Mouse (Mus musculus) brain, adult 2 months (tissue): ENCODE measurements around the gene Xylt2.
"Not testable (repeated sequence)": the region's sequence is repeated elsewhere in the genome, so short reads cannot be mapped to it uniquely, and the experiment has no call there.

Experiments
- DNase-seq: peaks from one replicate; pipeline ENCODE4 v3.0.0; 2011; ENCODE audit warnings: low read depth, low spot score

Gene Xylt2

DNA sequence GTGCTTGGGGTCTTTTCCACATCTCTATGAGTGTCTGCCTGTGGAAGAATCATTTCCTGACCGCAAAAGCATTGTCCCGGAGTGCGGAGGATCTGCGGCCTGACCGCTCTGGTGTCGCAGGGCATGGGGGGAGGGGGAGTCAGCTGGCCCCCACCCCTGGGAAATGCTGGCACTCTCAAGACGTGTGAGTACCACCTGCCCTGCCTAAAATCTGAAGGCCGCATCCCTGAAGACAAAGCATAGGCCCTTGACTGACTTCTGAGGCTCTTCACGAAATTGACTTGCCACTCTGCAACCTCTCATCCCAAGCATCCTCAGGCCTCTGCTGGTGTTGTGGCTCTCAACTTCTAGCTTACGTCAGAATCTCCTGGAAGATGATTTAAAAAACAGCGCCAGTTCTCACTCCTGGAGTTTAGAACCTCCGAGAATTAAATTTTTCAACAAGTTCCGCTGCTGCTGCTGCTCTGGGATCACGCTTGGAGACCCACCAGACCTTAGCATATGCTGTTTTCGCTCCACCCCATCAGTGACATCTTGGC, 361 bp upstream of the Xylt2 start:
- DNase-seq = peak; percentile 68

DNA sequence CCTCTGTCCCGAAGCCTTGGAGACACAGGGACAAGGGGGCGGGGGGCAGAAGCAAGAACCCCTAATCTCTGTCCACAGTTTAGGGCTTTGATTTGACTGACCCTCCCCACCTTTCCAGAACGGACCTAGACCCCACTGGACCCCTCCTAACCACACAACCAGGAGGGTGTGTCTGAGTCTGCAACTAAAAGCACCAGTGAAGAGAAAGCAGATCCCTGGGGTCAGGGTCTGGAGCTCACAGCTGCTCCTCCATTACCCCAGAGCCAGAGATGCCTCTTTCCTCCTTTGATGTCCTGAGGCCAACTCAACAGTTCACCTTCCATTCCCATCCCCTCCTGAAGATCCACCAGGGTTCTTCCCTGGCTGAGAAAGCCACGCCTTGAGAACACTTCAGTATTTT, 1.0 kb downstream of the Xylt2 start:
- no peak for DNase-seq

DNA sequence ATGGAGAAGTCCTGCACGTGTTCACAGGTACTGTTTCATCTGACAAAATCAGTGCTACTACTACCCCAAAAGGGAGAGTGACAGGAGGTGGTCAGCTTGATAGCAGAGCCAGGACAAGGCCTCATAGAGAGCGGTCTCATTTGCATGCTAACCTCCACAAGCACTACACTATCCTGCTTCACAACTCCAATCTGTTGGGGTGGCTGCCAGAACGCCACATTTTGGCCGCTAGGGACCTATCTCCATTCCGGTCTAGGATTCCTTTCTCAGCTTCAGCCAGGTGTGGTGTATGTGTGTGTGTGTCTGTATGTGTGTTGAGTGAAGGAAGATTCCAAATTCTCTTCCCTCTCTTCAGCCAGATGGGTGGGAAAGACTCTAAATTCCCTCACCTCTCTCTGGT, 1.9 kb downstream of the Xylt2 start:
- peak; percentile 45 for DNase-seq

DNA sequence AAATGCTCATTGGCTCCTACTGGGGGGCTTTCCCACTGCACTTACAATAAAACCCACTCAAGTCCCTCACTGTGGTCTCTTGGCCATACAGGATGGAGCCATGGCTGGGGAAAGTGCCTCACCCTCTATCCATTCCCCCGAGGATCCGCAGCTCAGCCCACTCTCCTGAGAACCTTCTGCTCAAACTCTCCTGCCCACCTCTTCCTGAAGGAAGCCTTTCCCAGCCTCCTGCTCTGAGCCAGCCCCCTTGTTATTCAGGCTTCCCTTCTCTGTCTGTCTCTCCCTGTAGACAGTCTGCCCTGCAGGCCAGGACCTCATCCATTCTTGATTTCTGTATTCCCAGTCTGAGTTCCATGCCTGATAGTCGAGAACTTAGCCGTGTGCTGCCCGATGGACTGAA, 2.3 kb downstream of the Xylt2 start:
- DNase-seq = peak; percentile 63

DNA sequence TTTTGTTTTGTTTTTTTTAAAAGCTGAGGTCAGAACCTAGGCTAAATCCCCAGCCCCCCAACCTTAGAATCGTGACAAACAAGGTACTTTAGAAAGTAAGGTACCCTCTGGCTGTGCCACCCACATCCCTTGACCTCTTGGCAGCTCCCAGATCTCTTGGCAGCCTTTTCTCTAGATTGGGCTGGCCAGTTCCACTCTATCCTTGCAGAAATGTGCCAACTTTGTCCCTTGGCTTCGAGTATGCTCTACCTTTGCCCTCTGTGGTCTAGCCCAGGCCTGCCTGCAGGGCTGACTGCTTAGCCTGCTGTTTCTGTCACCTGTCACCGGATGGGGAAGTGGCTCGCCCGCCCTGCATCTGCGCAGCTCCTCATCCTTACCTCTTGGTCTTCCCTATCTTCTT, 12.0 kb downstream of the Xylt2 start:
- no peak for DNase-seq

DNA sequence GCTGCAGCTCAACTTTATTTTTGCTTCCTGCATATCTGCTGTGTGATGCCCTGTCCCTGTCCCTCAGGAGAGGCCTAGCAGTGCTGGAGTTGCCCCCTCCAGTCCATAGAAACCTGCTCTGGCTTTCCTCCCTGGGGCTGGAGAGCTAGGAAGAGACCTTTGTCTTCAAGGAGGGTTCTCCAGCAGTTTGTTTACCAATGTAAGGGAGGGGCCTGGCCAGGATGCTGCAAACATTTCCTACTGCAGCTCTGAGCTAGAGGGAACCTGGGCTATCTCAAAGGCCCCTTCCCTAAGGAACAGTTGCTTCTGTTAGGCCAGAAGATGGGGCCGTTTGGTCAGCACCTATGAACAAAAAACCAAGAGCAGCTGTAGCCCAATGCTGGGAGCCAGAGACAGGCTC, 16.0 kb downstream of the Xylt2 start:
- no peak for DNase-seq

DNA sequence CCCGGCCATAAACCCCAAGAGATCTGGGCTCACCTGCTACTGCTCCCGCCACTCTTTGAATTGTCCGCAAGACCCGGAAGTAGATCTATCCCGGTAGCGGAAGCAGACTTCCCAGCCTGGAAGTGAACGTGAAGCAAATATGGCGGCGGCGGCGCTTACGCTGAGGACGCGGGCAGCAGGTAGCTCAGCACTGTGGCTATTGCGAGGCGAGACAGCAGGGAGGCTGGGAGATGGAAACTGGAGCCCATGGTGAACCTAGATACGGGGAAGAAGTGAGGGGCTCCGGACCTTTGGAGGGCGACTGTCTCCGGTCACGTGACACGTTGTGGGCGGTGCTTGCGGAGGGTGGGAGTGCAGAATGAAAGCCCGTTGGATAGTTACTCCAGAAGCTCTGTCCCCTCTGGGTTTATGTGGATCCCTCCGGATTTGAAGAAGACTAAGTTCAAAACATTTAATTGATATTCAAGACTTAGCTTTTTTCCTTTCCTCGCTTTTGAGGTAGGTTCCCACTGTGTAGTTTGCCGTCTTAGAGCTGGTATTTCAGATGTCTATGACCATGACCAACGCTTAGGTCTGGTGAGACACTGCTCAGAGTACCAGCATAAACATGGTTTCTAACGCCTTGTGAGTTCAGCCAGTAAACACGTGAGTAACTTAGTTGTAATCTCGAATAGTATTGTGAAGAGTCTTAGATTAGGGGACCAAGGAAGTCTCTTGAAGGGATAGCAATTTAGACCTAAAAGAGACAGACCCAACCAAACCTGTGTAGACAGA, 23.5 kb downstream of the Xylt2 start, which contains the start of the genes Mrpl27 and Eme1:
Gene Mrpl27 (plus strand): TSS at position 105 of the 774 bp plus-strand sequence.
Gene Eme1 (minus strand): TSS at position 302 of the 774 bp plus-strand sequence.
- peak; percentile 90 for DNase-seq

DNA sequence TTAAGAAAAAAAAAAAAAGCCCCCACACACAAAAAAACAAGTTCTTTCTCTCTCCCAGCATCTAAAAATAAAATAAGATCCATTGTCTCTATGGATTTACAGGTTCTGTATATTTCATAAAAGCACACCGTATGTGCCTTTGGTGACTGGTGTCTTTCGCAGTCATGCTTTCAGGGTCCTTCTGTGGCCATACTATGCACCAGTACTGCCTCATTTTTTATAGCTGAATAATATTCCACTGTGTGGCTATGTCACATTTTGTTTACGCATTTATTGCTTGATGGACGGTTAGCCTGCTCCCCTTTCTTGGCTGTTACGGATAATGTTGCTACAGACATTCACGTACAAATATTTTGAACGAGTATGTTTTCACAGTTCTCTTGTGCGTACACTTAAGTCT, 24.3 kb downstream of the Xylt2 start:
- DNase-seq = no peak

DNA sequence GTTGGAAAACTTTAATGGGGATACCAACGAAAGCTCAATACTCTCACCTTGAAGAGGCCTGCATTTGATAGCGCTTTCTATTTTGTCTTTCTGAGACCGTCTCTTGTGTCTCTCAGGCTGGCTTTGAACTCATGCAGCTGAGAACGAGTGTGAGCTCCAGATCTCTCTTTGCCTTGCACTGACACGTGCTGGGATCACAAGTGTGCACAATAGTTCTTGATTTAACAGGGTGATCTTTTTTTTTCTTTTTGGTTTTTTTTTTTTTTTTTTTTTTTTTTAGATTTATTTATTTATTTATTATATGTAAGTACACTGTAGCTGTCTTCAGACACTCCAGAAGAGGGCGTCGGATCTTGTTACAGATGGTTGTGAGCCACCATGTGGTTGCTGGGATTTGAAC, 26.1 kb downstream of the Xylt2 start:
- not testable (repeated sequence) for DNase-seq

DNA sequence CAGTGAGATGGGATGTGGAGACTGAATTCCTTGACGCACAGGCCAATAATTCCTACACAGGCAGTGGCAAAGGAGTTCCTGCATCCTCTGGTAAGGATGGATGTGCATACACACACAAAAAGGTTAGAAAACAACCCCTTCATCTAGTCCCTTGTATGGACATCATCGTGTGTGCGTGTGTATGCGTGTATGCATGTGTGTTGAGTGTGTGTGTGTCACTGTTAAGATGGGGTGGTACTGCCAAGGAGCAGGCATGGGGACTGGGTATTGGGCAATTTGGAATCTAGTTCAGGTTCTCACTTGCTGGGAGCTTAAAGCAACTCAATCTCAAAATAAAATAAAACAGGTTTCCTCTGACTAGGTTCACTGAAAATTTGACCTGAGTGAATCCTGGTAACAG, 30.9 kb downstream of the Xylt2 start:
- DNase-seq = no peak

DNA sequence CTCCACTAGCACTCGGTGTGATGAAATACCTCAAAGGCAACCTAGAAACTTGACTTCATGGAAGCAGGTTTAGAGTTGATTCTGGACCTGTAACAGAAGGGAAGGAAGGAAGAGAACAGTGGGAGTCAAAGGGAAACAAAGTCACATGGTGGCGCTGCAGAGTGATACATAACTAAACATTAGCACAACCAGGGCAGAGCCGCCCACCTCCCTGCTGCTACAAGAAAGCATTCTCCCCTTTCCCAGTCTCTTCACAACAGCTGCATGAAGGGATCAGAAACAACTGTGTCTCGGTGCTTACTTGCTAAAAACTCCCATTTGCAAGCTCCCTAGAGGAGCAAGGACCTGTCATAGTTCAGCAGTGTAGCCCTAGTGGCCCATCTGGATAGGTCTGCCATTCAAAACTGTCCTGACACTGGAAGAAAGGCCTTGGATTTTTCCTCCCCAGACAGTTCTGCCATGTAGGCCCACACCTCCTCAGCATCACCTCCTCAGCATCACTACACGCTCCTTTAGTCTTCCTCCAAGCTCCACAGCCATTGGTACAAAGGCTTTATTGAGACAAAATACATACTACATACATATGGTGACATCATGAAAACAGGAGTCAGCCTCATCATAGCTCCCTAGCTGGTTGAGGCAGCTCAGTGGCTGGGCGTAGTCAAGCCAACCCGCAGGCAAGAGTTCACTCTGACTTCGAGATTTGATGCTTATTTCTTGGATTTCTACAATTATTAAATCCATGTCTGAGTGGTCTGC, 32.7 kb downstream of the Xylt2 start:
- DNase-seq = peak; percentile 70

DNA sequence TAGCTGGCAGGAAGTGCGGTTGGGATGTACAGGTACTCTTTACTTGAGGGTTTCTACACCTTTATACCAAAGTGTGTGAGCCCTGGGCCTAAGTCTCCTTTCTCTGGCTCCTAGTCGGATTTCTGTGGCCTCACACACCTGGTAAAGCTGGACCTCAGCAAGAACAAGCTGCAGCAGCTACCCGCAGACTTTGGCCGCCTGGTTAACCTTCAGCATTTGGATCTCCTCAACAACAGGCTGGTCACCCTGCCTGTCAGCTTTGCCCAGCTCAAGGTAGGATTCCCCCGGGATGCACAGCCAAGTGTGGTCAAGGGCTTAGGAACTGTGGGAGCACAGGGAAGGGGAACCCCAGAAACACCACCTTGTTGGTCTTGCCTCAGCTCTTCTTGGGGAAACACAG, 42.9 kb downstream of the Xylt2 start:
- no peak for DNase-seq

DNA sequence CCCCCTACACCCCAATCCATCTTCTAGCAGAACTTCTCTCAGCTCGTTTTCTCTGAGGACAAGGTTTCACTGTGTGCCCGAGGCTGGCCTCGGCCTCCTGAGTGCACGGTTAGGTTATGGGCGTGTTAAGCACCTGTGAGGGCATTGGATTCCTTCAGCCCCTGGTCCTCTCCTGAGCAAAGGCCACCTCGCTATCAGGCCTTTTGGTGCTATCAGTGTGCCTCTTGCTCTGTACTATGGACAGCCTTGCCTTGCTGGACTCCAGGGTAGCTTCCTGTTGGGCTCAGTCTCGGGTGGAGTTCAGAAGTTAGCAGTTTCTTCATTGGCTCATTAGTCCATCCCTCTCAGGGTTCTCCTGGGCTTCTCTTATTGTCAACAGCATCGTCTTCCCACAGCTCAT, 44.3 kb downstream of the Xylt2 start:
- DNase-seq = no peak

DNA sequence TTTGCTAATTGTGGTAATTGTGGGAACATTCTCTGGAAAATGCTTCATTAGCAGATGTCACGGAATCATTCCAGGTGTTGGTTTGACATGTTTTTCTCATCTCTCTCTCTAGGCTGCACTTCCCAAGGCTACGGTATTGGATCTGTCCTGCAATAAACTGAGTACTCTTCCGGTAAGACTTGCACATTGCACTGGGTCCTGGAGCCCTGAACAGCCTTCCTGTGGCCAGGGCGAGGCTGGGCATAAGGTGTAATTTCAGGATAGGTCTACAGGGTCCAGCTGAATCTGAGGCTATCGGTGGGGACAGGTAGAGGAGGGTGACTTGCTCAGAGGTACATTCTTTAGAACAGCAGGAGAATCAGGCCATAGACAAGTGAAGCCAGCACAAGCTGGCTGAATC, 45.3 kb downstream of the Xylt2 start:
- DNase-seq = no peak

DNA sequence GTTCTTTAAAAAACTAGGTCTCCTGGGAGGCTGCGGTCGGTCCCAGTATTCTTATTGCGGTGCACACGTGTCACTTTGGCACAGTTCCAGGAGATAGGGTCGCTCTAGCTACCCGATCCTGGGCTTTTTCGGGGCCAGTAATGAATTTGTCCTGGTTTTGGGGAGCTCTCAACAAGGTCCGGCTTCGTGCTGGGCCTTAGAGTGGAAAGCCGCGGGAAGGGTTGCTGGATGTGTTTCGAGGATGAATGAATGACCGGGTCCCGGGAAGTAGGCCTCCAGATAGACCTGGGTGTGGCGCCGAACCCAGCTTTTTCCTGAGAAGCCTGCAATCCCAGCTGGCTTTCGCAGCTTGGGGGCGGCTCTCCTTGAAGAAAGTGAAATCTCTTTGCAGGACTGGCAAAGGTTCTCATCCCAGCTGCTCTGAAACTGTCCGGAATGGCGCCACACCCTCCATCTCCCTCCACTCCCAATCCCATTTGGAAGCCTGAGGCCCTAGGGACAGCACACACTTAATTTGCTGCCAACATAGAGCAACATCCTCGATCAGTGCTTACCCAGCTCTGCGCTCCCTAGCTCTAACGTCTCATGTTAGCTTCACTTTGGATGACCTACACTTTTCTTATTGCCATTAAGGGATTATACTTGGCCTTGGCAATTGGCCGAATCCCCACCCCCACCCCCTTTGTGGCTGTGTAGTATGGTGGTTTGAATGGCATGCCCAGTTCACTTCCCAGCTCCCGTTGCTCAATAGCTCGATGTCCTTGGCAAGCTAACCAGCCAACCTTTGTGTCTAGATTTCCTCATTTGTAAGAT, 46.9 kb downstream of the Xylt2 start:
- DNase-seq = peak; percentile 22

DNA sequence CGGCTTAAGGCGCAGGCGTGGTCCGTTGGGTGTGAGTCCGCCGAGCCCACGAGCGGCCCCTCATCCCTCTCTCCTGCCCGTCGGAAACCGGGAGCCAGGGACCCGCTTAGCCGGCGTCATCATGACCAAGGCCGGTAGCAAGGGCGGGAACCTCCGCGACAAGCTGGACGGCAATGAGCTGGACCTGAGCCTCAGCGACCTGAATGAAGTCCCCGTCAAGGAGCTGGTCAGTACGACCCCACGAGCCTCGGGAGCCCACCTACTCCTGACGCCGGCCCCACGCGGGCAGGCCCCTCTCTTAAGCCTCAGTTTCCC, 47.5 kb downstream of the Xylt2 start:
- DNase-seq = no peak

DNA sequence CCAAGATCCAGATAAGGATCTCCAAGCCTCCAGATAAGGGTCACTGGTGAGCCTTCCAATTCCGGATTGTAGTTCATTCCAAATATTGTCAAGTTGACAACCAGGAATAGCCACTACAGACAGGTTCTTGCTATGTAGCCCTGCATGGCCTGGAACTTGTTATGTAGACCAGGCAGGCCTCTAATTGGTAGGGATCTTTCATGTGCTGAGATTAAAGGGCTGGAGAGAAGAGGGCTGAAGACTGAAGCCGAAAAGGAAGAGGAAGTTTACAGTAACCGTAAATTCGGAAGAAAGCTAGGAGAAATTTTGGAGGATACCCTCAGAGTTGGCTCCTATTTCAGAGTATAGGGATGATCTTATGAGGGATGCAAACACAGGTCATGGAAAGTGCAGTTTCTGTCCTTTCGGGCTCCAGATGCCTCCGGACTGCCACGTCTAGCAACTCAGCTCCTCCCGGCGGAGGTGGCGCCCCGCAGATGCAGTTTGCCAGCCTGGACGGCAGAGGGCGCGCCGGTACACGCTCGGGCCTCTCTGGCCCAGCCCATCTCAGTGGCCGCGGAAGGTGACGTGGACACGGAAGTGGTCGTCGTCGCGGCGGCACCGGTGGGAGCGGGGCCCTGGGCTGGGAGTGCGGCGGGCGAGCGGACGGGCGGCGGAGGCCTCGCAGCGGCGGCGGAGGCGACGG, 48.0 kb downstream of the Xylt2 start, which contains the start of gene Lrrc59:
Gene Lrrc59 (plus strand): TSS at position 569 of the 685 bp plus-strand sequence.
- peak; percentile 94 for DNase-seq

DNA sequence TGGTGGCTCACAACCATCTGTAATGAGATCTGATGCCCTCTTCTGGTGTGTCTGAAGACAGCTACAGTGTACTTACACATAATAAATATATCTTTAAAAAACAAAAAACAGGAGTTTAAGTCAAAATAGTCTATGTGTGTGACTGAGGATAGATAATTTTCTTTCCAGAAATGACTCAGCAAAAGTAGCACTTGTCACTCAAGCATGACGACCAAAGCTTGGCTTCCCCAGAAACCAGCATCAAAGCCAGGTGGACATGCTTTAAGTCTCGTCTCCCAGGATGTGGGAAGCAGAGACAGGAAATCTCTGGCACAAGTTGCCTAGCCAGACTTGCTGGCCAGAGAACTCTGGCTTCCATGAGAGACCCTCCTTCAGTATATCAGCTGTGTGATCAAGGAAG, 55.2 kb downstream of the Xylt2 start:
- no peak for DNase-seq

DNA sequence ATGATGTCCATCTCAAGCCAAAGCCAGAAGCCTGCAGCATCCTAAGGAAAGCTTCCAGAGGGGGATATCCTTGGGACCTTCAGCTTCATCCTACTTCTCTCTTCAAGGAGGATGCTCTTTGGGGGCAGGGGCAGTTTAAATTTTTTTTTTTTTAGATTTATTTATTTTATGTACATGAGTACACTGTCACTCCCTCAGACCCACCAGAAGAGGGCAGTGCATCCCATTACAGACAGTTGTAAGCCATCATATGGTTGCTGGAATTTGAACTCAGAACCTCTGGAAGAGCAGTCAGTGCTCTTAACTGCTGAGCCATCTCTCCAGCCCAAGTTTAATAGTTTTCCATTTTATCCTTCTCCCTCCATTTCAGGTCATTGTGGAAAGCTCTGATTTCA, 55.9 kb downstream of the Xylt2 start:
- DNase-seq = no peak

DNA sequence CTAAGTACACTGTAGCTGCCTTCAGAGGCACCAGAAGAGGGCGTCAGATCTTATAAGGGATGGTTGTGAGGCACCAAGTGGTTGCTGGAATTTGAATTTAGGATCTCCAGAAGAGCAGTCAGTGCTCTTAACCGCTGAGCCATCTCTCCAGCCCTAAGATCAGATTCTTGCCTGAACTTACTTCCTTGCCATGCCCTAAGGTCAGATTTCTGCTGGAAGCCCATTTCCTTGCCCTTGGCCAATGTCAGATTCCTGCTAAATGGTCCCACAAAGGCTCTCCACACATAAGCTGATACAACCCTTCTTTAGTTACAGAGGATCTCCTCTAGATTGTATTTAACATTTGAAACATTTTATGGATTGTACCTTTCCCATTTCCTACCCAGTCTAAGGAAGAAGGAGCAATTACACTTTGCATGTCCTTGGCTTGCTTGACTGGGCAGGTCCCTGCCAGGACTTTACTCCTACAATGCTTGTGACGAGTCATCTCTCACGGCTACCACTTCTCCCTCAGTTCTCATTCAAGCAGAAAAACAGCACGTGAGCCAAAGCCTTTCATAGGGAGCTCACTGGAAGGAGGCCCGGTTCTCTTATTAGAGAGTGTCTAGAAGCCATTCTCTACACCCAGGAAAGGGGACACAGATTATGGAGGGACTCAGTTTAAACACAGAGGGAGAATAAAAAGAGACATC, 56.4 kb downstream of the Xylt2 start:
- no peak for DNase-seq

DNA sequence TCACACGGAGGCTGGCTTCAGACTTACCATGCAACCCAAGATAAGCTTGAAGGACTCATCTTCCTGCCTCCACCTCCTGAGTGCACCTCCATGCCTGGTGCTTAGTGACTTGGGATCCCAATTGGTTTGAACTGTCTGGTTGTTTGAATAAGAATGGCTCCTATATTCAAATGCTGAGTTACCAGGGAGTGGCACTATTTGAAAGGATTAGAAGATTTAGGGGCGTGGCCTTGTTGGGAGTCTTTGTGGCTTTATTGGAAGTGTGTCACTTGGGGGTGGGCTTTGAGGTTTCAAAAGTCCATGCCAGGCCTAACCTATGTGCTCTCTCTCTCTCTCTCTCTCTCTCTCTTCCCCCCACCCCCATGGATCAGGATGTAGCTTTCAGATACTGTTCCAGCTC, 59.7 kb downstream of the Xylt2 start:
- DNase-seq = no peak
